ENCODE assay signal across 8 mouse cellular contexts in the genomic region with DNA sequence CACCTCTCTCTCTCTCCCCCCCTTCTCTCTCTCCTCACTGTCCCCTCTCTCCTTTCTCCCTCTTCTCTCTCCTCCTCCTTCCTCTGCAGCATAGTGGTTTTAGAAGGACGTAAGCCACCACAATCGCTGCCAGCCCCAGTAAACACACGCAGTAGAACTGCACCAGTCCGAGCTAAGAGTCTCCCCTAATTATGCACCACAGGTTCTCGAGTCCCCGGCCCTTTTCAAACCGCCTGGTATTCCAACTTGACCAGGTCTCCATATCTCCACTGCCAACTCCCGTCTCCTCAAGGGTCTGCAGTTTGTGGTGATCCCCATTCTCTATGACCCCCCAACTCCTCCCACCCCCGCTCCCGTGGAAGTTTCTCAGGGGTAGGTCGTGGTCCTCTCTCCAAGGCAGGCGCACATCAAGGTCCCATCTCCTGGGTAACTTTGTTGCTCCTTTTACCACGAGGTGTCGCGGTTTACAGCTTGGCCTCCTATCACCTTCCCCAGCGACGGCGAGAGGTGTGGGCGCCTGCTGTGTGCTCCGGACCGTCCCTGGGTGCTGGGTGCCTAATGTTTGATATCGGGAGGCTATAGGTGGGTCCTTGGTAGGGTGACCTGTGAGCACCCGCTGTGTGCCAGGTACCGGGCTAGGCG. TPM values are rescaled to one million over a fixed set of nuclear protein-coding genes. Genes with fewer than 3 reads are reported as not detected.
A peak's percentile ranks its signal among the peaks of the same experiment; 100 is the strongest.
DNase-seq lines count a peak whose midpoint lies in the region; ATAC-seq and TF ChIP-seq lines count a peak whose summit lies in the region.

No protein-coding gene starts in this region.

- no peak overlapping the region for H3K27ac ChIP-seq in forebrain, embryonic 14.5 days (ENCODE audit: low read depth, low read length)
- H3K27ac ChIP-seq in kidney, adult 2 months (ENCODE audit: insufficient read depth, low read depth, low read length) = no peak overlapping the region

- 0 out of 2 replicates have a peak, but pooled peaks cover 9% of the 10 kb centered on the region for H3K4me1 ChIP-seq in forebrain, embryonic 14.5 days (ENCODE audit: control insufficient read depth, insufficient read depth, low read length)
- peaks cover 2% of the 10 kb centered on the region; the same call in 1 of the 2 replicates for H3K4me1 ChIP-seq in kidney, adult 2 months (ENCODE audit: control insufficient read depth, insufficient read depth, low read length)

- H3K4me3 ChIP-seq in forebrain, embryonic 14.5 days (ENCODE audit: low read depth, low read length) = peak overlapping the region; percentile 32
- H3K4me3 ChIP-seq in kidney, adult 2 months (ENCODE audit: insufficient read depth, low read depth, low read length) = no peak overlapping the region

- under 1% methylated on average over 25 of the region's 25 CpGs for WGBS in forebrain, embryonic 14.5 days
- 2% methylated on average over 25 of the region's 25 CpGs for WGBS in kidney, adult 2 months

- no peaks in the 10 kb centered on the region for H3K36me3 ChIP-seq in forebrain, embryonic 14.5 days (ENCODE audit: control insufficient read depth, insufficient read depth, low read length)
- H3K36me3 ChIP-seq in kidney, adult 2 months (ENCODE audit: control insufficient read depth, insufficient read depth, low read length) = no peaks in the 10 kb centered on the region

- peak; percentile 30 for DNase-seq in adrenal gland, postnatal 14 days
- no peak for DNase-seq in adrenal gland, adult 8-10 months
- DNase-seq in ES-CJ7 (ENCODE audit: low read depth, low spot score) = peak; percentile 65
- DNase-seq in forebrain, embryonic 14.5 days (ENCODE audit: low spot score) = peak; percentile 45
- peak; percentile 38 for DNase-seq in kidney, adult 2 months
- peak; percentile 39 for DNase-seq in lung, postnatal 36 days
- peak; percentile 64 for DNase-seq in testis, postnatal 10 days (ENCODE audit: low spot score)
- DNase-seq in spleen, adult 12 weeks (ENCODE audit: low spot score) = no peak

- H3K4me2 ChIP-seq in forebrain, embryonic 14.5 days (ENCODE audit: low read length) = peak overlapping the region; percentile 96

- peaks cover 59% of the 10 kb centered on the region for H3K27me3 ChIP-seq in forebrain, embryonic 14.5 days (replicated peaks; ENCODE audit: control insufficient read depth, insufficient read depth, low read length)
- H3K27me3 ChIP-seq in kidney, adult 2 months (replicated peaks; ENCODE audit: control insufficient read depth, insufficient read depth, low read length) = peaks cover 12% of the 10 kb centered on the region

- no peak for TF ChIP-seq POLR2A in kidney, adult 2 months (IDR thresholded peaks at IDR 0.05; ENCODE audit: low read depth, low read length)

- H3K9ac ChIP-seq in forebrain, embryonic 14.5 days (ENCODE audit: low read length) = no peak overlapping the region

- 0 out of 2 replicates have a peak, but pooled peaks cover 4% of the 10 kb centered on the region for H3K9me3 ChIP-seq in forebrain, embryonic 14.5 days (replicated peaks; ENCODE audit: control insufficient read depth, low read length)

- no peak for ATAC-seq in forebrain, embryonic 14.5 days

- TF ChIP-seq CTCF in kidney, adult 2 months (conservative IDR thresholded peaks at IDR 0.05; ENCODE audit: insufficient read depth, insufficient read length, low read depth, low read length) = peak; percentile 33; the same call in 1 of the 2 replicates

RNA-seq across cellular contexts. Expression of gene Hrk, which starts 6.6 kb away (rescaled TPM):
- 0.22 and 0.71 TPM in 2 replicates for total RNA-seq in adrenal gland, postnatal 14 days (2021)
- under 1 TPM; 0.06 to 0.09 (median 0.08) TPM for total RNA-seq in adrenal gland, adult 8-10 months (2022)
- 1.1 and 1.7 TPM in 2 replicates for polyA plus RNA-seq in forebrain, embryonic 14.5 days (2014; fragmentation: Nextera tagmentation; extraction: Ambion mirVana)
- 0.01 and 0.02 TPM in 2 replicates for polyA plus RNA-seq in kidney, adult 2 months (2012; rRNA removed)

RNA-seq across cellular contexts. Expression of gene Fbxw8, which starts 15.7 kb away (rescaled TPM):
- total RNA-seq in adrenal gland, postnatal 14 days (2021) = 49.7 and 56.2 TPM in 2 replicates
- 10 to 100 TPM; 47.0 to 57.6 (median 51.7) TPM for total RNA-seq in adrenal gland, adult 8-10 months (2022)
- polyA plus RNA-seq in forebrain, embryonic 14.5 days (2014; fragmentation: Nextera tagmentation; extraction: Ambion mirVana) = 17.1 and 19.5 TPM in 2 replicates
- polyA plus RNA-seq in kidney, adult 2 months (2012; rRNA removed) = 60.8 and 64.8 TPM in 2 replicates

Comparison
In these comparisons a context has a peak if more than half of its experiments do, and no peak if none do; other contexts are left out.
1. DNase-seq: peak in adrenal gland, postnatal 14 days (single experiment), ES-CJ7 (single experiment), forebrain, embryonic 14.5 days (single experiment), kidney, adult 2 months (single experiment), lung, postnatal 36 days (single experiment) and testis, postnatal 10 days (single experiment); none in adrenal gland, adult 8-10 months (single experiment) and spleen, adult 12 weeks (single experiment).